Mouse (Mus musculus) neural tube, embryonic 14.5 days (tissue): ENCODE measurements around the gene Klc3. TPM values are rescaled to one million over a fixed set of nuclear protein-coding genes. Genes with fewer than 3 reads are reported as not detected.

Experiments
- ATAC-seq: fragments of 200-750 bp; cut with Nextera tagmentation; 2 replicates; pipeline ENCODE4 v1.8.0; 2017; ENCODE audit warnings: low read depth, mild to moderate bottlenecking, moderate TSS enrichment, moderate library complexity
- H3K27ac ChIP-seq: fragments of 300-500 bp; sonication (generic); 2 replicates; pipeline ENCODE4 v1.5.1; 2014; ENCODE audit warnings: low read depth, mild to moderate bottlenecking, control low read depth, low read length, moderate library complexity, mixed read lengths
- H3K27me3 ChIP-seq: fragments of 300-500 bp; sonication (generic); 2 replicates; pipeline ENCODE4 v1.6.1; 2014; ENCODE audit warnings: low read length; ENCODE audit not compliant: control insufficient read depth, insufficient read depth
- H3K36me3 ChIP-seq: fragments of 300-500 bp; sonication (generic); 2 replicates; pipeline ENCODE4 v1.6.1; 2014; ENCODE audit warnings: low read length, mixed read lengths; ENCODE audit not compliant: control insufficient read depth, insufficient read depth
- H3K4me1 ChIP-seq: fragments of 300-500 bp; sonication (generic); 2 replicates; pipeline ENCODE4 v1.6.1; 2014; ENCODE audit warnings: low read length; ENCODE audit not compliant: control insufficient read depth, insufficient read depth
- H3K4me2 ChIP-seq: fragments of 300-500 bp; sonication (generic); 2 replicates; pipeline ENCODE4 v1.6.1; 2014; ENCODE audit warnings: mild to moderate bottlenecking, low read depth, low read length, control low read depth
- H3K4me3 ChIP-seq: fragments of 300-500 bp; sonication (generic); 2 replicates; pipeline ENCODE4 v1.5.1; 2014; ENCODE audit warnings: low read depth, low read length, control low read depth, mixed read lengths
- H3K9ac ChIP-seq: fragments of 300-500 bp; sonication (generic); replicated peaks from 2 replicates; pipeline ENCODE4 v1.6.1; 2014; ENCODE audit warnings: low read depth, mild to moderate bottlenecking, control low read depth, low read length, mixed read lengths
- H3K9me3 ChIP-seq: fragments of 300-500 bp; sonication (generic); 2 replicates; pipeline ENCODE4 v1.6.1; 2016; ENCODE audit warnings: low read length; ENCODE audit not compliant: control insufficient read depth
- WGBS: fragments of 180-500 bp; shearing (Covaris S2); extraction: QIAGEN DNeasy Blood & Tissue Kit; methylation state at CpG from one replicate; pipeline ENCODE4 v1.1.7; 2014; 5-methylcytosine and 5-hydroxymethylcytosine counted together
- polyA plus RNA-seq: library from polyadenylated mRNA; unstranded; fragments of >200 nt; fragmentation: Nextera tagmentation; extraction: Ambion mirVana; gene quantifications from 2 replicates; pipeline ENCODE4 v1.2.1, GENCODE M21; 2014

Klc3 gene
- polyA plus RNA-seq, 1 experiment from 2014 or later = 1.1 TPM

DNA sequence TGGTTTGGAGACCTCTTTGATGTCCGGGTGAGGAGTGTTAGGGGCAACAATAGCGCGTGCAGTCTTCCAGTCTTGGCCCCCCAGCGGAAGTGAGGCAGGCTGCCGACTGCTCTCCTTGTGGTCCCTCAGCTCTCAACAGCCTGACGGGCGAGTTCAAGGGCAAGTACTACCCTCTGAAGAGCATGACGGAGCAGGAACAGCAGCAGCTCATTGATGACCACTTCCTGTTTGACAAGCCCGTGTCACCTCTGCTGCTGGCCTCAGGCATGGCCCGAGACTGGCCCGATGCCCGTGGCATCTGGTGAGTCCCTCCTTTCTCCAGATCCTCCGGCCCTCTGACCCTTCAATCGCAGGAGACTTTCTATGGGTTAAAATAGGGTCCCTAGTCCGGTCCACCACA, 12.7 kb upstream of the Klc3 start:
- Histone ChIP-seq H3K27me3 (peaks cover 16% of the 10 kb centered on the region), H3K9ac (no peak overlapping the region), H3K27ac (no peak overlapping the region), H3K4me1 (no peaks in the 10 kb centered on the region), H3K36me3 (no peaks in the 10 kb centered on the region), H3K9me3 (no peaks in the 10 kb centered on the region), H3K4me3 (no peak overlapping the region), H3K4me2 (no peak overlapping the region)
- 76% methylated on average over 15 of the region's 15 CpGs for WGBS
- ATAC-seq = no peak

DNA sequence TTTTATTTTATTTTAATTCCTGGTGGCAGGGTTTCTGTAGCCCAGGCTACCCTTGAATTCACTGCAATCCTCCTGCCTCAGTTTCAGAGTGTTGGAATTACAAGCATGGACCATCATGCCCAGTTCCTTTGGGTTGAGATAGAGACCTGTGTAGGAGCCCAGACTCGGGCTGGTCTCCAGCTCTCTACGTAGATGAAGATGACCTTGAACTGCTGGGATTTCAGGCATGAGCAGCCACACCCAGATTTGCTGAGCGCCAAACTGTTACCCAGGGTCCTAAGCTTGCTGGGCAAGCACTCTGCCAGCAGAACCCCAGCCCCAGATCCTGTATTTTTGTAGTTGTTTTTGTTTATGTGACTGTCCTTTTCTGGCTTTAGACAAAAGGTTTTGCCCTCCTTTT, 9.6 kb upstream of the Klc3 start:
- H3K4me3 ChIP-seq = no peak overlapping the region
- H3K36me3 ChIP-seq = no peaks in the 10 kb centered on the region
- no peaks in the 10 kb centered on the region for H3K4me1 ChIP-seq
- H3K27ac ChIP-seq = no peak overlapping the region
- no peak overlapping the region for H3K9ac ChIP-seq
- no peak overlapping the region for H3K4me2 ChIP-seq
- no peaks in the 10 kb centered on the region for H3K9me3 ChIP-seq
- no peaks in the 10 kb centered on the region for H3K27me3 ChIP-seq
- no peak for ATAC-seq
- WGBS = 87% methylated on average over 3 of the region's 3 CpGs

DNA sequence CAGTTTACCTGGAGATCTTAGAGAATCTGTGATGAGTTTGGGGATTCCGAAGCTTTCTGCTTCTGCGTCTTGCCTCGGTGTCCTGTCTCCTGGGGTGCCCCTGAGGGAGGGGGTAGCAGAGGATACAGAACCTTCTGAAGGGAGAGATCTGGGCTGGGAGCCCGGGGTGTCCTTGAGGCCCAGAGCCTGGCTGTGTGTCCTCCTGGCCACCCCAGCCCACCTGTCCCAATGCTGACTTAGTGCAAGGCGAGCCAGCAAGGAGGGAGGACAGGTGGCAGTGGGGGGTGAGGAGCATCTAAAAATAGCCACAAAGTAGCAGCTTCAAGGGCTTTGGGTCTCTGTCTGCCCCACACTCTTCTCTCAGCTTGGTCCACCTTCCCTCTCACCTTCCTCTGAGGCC, 7.9 kb upstream of the Klc3 start:
- H3K27ac ChIP-seq = no peak overlapping the region
- no peaks in the 10 kb centered on the region for H3K36me3 ChIP-seq
- H3K27me3 ChIP-seq = no peaks in the 10 kb centered on the region
- H3K4me2 ChIP-seq = no peak overlapping the region
- H3K4me3 ChIP-seq = no peak overlapping the region
- 78% methylated on average over 5 of the region's 5 CpGs for WGBS
- H3K9ac ChIP-seq = no peak overlapping the region
- no peaks in the 10 kb centered on the region for H3K4me1 ChIP-seq
- H3K9me3 ChIP-seq = no peaks in the 10 kb centered on the region
- no peak for ATAC-seq

DNA sequence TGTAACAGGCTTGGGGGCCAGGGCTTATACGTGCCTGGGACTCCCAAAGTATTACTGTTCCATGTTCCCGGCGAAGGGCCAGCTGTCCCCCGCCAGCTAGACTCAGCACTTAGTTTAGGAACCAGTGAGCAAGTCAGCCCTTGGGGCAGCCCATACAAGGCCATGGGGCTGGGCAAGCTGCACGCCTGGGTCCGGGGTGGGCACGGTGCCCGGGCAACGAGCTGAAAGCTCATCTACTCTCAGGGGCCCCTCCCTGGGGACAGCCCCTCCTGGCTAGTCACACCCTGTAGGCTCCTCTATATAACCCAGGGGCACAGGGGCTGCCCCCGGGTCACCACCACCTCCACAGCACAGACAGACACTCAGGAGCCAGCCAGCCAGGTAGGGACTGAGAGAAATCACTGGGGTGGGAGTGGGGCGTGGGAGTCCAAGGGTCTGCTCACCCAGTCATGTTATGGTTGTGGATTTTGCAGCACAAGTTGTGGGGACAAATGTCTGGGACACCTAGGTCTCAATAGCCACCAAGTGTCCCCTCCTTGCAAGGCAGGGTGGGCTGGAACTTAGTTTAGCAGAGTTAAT, 7.0 kb upstream of the Klc3 start:
- no peak overlapping the region for H3K4me3 ChIP-seq
- 83% methylated on average over 11 of the region's 11 CpGs for WGBS

DNA sequence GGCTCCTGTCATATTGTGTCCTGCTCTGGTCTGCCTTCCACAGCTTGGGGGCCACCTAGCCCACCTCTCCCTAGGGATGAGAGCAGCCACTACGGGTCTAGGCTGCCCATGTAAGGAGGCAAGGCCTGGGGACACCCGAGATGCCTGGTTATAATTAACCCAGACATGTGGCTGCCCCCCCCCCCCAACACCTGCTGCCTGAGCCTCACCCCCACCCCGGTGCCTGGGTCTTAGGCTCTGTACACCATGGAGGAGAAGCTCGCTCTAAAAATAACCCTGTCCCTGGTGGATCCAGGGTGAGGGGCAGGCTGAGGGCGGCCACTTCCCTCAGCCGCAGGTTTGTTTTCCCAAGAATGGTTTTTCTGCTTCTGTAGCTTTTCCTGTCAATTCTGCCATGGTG, 5.8 kb upstream of the Klc3 start:
- peaks cover 4% of the 10 kb centered on the region; the same call in 1 of the 2 replicates for H3K27me3 ChIP-seq
- H3K4me3 ChIP-seq = no peak overlapping the region
- H3K4me2 ChIP-seq = no peak overlapping the region
- H3K27ac ChIP-seq = no peak overlapping the region
- H3K9me3 ChIP-seq = no peaks in the 10 kb centered on the region
- 73% methylated on average over 6 of the region's 6 CpGs for WGBS
- no peaks in the 10 kb centered on the region for H3K36me3 ChIP-seq
- H3K9ac ChIP-seq = no peak overlapping the region
- ATAC-seq = no peak
- H3K4me1 ChIP-seq = no peaks in the 10 kb centered on the region

More for the DNA sequence above, 7.0 kb upstream of the Klc3 start:
- H3K4me1 ChIP-seq = no peaks in the 10 kb centered on the region
- no peak overlapping the region for H3K9ac ChIP-seq
- no peak overlapping the region for H3K4me2 ChIP-seq
- H3K27ac ChIP-seq = no peak overlapping the region
- no peaks in the 10 kb centered on the region for H3K27me3 ChIP-seq
- H3K36me3 ChIP-seq = no peaks in the 10 kb centered on the region
- no peaks in the 10 kb centered on the region for H3K9me3 ChIP-seq
- ATAC-seq = no peak

DNA sequence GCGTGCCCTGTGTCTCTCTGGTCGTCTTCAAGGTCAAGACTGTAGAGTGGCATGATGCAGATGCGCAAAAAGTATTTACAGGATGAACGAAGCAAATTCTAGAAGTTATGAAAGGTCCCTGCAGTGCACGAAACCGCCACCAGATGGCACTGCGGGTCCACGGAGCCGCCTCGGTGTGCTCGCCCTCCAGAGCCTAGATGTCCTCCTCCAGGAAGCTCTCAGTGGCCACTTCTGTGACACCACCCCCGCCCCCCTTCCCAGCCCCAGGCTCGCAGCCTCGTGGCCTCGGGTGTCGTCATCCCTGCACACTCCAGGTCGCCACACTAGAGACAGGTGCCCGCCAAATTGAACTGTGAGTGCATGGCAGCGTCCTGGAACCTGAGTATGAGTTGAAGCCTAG, 1.5 kb upstream of the Klc3 start:
- peaks cover 17% of the 10 kb centered on the region for H3K27me3 ChIP-seq
- 4% methylated on average over 19 of the region's 19 CpGs for WGBS

DNA sequence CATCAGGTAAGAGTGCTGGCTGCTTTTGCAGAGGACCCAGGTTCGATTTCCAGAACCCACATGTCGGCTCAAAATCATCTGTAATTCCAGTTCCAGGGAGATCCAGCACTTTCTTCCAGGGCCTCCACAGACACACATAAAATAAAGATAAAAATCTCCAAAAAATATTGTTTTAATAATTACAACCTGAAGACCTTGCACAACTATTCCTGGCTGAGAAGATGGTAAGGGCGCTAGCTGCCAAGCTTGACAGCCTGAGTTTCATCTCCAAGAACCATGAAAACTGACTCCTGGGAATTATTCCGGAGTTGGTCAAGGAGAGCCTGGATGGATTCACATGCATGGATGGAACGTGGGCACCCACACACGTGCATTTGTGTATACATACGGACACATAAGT, 572 bp upstream of the Klc3 start, which contains the start of gene Ckm:
Ckm (plus strand) TSS at position 301 of the 400 bp plus-strand sequence.
- Histone ChIP-seq H3K36me3 (no peaks in the 10 kb centered on the region), H3K4me3 (peak within 1 kb of the TSS; percentile 39), H3K4me2 (peak within 1 kb of the TSS; percentile 92), H3K27me3 (peaks cover 17% of the 10 kb centered on the region), H3K9me3 (no peaks in the 10 kb centered on the region; the same call in 1 of the 2 replicates), H3K9ac (peak within 1 kb of the TSS; percentile 47), H3K4me1 (peaks cover 8% of the 10 kb centered on the region; the same call in 1 of the 2 replicates), H3K27ac (no peak within 1 kb of the TSS)
- WGBS = 51% methylated on average over 7 of the region's 7 CpGs
- ATAC-seq = no peak

More for the DNA sequence above, 1.5 kb upstream of the Klc3 start:
- no peak overlapping the region for H3K9ac ChIP-seq
- H3K27ac ChIP-seq = no peak overlapping the region
- ATAC-seq = peak; percentile 75; the same call in 1 of the 2 replicates
- H3K4me1 ChIP-seq = peaks cover 8% of the 10 kb centered on the region; the same call in 1 of the 2 replicates
- H3K4me3 ChIP-seq = no peak overlapping the region
- no peaks in the 10 kb centered on the region for H3K36me3 ChIP-seq
- H3K9me3 ChIP-seq = no peaks in the 10 kb centered on the region; the same call in 1 of the 2 replicates
- H3K4me2 ChIP-seq = peak overlapping the region; percentile 35

DNA sequence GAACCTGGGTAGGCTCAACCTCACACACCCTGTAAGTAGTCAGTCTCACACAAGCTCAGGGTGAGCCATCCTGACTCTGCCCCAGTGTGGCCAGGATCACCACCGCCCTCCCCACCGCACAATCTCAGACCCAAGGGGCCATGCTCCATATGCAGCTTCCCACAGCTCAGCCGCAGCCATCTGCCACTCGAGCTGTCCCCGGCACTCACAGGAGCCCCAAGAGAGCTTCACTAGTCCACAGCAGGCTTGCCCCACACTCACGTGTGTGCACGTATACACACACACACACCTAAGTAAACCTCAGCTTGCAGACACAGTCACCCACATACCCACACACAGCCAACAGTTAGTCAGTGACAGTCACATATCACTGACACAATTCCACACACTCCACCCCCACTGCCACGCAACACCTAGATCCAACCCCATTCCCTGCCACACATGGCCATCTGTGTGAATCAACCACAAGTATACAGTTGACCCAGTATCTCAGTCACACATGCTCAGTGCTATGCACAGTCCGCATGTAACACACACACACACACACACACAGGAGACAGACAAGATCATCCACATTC, 1.3 kb downstream of the Klc3 start:
- Histone ChIP-seq H3K36me3 (no peaks in the 10 kb centered on the region), H3K4me2 (no peak overlapping the region), H3K9me3 (no peaks in the 10 kb centered on the region; the same call in 1 of the 2 replicates), H3K4me1 (peaks cover 8% of the 10 kb centered on the region; the same call in 1 of the 2 replicates), H3K27me3 (peaks cover 17% of the 10 kb centered on the region), H3K9ac (no peak overlapping the region), H3K27ac (no peak overlapping the region), H3K4me3 (no peak overlapping the region)
- no peak for ATAC-seq
- 53% methylated on average over 9 of the region's 9 CpGs for WGBS

DNA sequence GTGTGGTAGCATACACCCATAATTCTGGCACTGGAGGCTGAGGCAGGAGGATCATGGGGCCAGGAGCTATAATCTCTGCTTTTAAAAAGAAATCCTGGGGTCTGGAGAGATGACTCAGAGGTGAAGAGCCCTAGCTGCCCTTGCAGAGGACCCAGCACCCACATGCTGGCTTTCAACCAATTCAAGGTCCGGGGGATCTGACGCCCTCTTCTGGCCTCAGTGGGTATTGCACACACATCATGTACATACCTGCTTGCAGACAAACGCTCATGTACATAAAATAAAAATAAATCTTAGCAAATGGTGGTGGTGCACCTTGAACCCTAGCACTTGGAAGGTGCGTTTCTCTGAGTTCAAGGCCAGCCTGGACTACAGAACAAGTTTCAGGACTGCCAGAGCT, 3.0 kb downstream of the Klc3 start:
- H3K4me2 ChIP-seq = no peak overlapping the region
- no peak for ATAC-seq
- no peaks in the 10 kb centered on the region for H3K36me3 ChIP-seq
- H3K27me3 ChIP-seq = peaks cover 17% of the 10 kb centered on the region
- H3K4me1 ChIP-seq = peaks cover 8% of the 10 kb centered on the region; the same call in 1 of the 2 replicates
- H3K4me3 ChIP-seq = no peak overlapping the region
- no peak overlapping the region for H3K9ac ChIP-seq
- 84% methylated on average over 4 of the region's 4 CpGs for WGBS
- H3K27ac ChIP-seq = no peak overlapping the region
- H3K9me3 ChIP-seq = no peaks in the 10 kb centered on the region; the same call in 1 of the 2 replicates
